Mouse (Mus musculus): ENCODE measurements around the gene Foxp1.

GRCm38 (mm10) chr6:99338593-99339342 is 183.8 kb downstream of the Foxp1 start:
- TF ChIP-seq CTCF (IDR thresholded peaks at IDR 0.05; ENCODE audit: borderline replicate concordance, extremely low read depth, insufficient read depth, insufficient read length), result no peak
- no peak for TF ChIP-seq POLR2A (IDR thresholded peaks at IDR 0.05; ENCODE audit: borderline replicate concordance, extremely low read depth, insufficient read depth, insufficient read length, poor library complexity, severe bottlenecking)

Measured in brain, embryonic 14.5 days (tissue).